Mouse (Mus musculus) megakaryocyte, embryonic 14.5 days (primary cell): ENCODE data around the gene Polr2b.

Experiments used
- FLI1 ChIP-seq: IDR thresholded peaks from 2 replicates; pipeline ENCODE4 v1.6.1; 2012; ENCODE audit warnings: low read length, inconsistent platforms, mixed read lengths
- GATA1 ChIP-seq: IDR thresholded peaks from 3 replicates; pipeline ENCODE4 v1.6.1; 2012; ENCODE audit warnings: mixed read lengths, low read length, inconsistent platforms, borderline replicate concordance

- no peak for TF ChIP-seq GATA1
- no peak for TF ChIP-seq FLI1
Observed at GRCm38 (mm10) chr5:77362120-77362519, 52.2 kb downstream of the Polr2b start.
